Mouse (Mus musculus) A20 (cell line): ENCODE data around the gene Cxcl16.
A peak's percentile ranks its signal among the peaks of the same experiment; 100 is the strongest.

Source experiments
- DNase-seq: peaks from one replicate; pipeline ENCODE4 v3.0.0-alpha.2; 2011; ENCODE audit warnings: low read depth, low spot score

Gene Cxcl16

GRCm38 (mm10) chr11:70453261-70454044, 6.3 kb downstream of the Cxcl16 start:
- DNase-seq: peak; percentile 72

GRCm38 (mm10) chr11:70451797-70452498, 7.8 kb downstream of the Cxcl16 start, which contains the start of gene Med11:
TSS of gene Med11 (plus strand) at chr11:70451919.
- peak; percentile 98 for DNase-seq

GRCm38 (mm10) chr11:70450926-70451325, 8.9 kb downstream of the Cxcl16 start:
- no peak for DNase-seq

- peak; percentile 61 for DNase-seq
Measured at GRCm38 (mm10) chr11:70447373-70447772, 12.4 kb downstream of the Cxcl16 start.

- DNase-seq: peak; percentile 51
Measured at GRCm38 (mm10) chr11:70446756-70447155, 13.0 kb downstream of the Cxcl16 start.

- DNase-seq: no peak
Measured at GRCm38 (mm10) chr11:70444667-70445066, 15.1 kb downstream of the Cxcl16 start.

GRCm38 (mm10) chr11:70443964-70444363, 15.8 kb downstream of the Cxcl16 start:
- no peak for DNase-seq

GRCm38 (mm10) chr11:70441882-70442281, 17.9 kb downstream of the Cxcl16 start:
- DNase-seq: no peak

GRCm38 (mm10) chr11:70440637-70441036, 19.1 kb downstream of the Cxcl16 start:
- no peak for DNase-seq

- DNase-seq: no peak
Measured at GRCm38 (mm10) chr11:70438728-70439374, 20.9 kb downstream of the Cxcl16 start.

GRCm38 (mm10) chr11:70437426-70437825, 22.4 kb downstream of the Cxcl16 start:
- no peak for DNase-seq

GRCm38 (mm10) chr11:70435476-70435875, 24.3 kb downstream of the Cxcl16 start:
- DNase-seq: no peak

GRCm38 (mm10) chr11:70433951-70434350, 25.8 kb downstream of the Cxcl16 start:
- no peak for DNase-seq

GRCm38 (mm10) chr11:70433569-70433943, 26.2 kb downstream of the Cxcl16 start:
- peak; percentile 72 for DNase-seq

- DNase-seq: peak; percentile 70
Measured at GRCm38 (mm10) chr11:70432895-70433568, 26.8 kb downstream of the Cxcl16 start.

GRCm38 (mm10) chr11:70432048-70432894, 27.5 kb downstream of the Cxcl16 start, which contains the start of gene Arrb2:
TSS of gene Arrb2 (plus strand) at chr11:70432635.
- peak; percentile 97 for DNase-seq

- peak; percentile 26 for DNase-seq
Measured at GRCm38 (mm10) chr11:70431574-70431973, 28.2 kb downstream of the Cxcl16 start.

- peak; percentile 45 for DNase-seq
Measured at GRCm38 (mm10) chr11:70426598-70426997, 33.2 kb downstream of the Cxcl16 start.

- DNase-seq: no peak
Measured at GRCm38 (mm10) chr11:70419486-70419885, 40.3 kb downstream of the Cxcl16 start.

- peak; percentile 8 for DNase-seq
Measured at GRCm38 (mm10) chr11:70418199-70418598, 41.6 kb downstream of the Cxcl16 start.

- peak; percentile 85 for DNase-seq
Measured at GRCm38 (mm10) chr11:70413961-70414360, 45.8 kb downstream of the Cxcl16 start.
